Mouse (Mus musculus) layer of hippocampus, adult 11-12 months (tissue): ENCODE measurements around the gene Cand2.

ENCODE experiments used
- DNase-seq: peaks from one replicate; pipeline ENCODE4 v3.0.0; 2022; ENCODE audit warnings: low spot score

Gene Cand2

GRCm38 (mm10) chr6:115774501-115774921 lies at the start of gene Cand2:
Gene Cand2 (plus strand): TSS chr6:115774538.
- no peak for DNase-seq

GRCm38 (mm10) chr6:115727108-115727507 lies 47.2 kb upstream of the Cand2 start:
- peak; percentile 33 for DNase-seq

GRCm38 (mm10) chr6:115727570-115727969 lies 46.8 kb upstream of the Cand2 start:
- DNase-seq, result no peak

GRCm38 (mm10) chr6:115730560-115731342 lies 43.6 kb upstream of the Cand2 start:
- no peak for DNase-seq

- DNase-seq, result no peak
Observed at GRCm38 (mm10) chr6:115732341-115732928, 41.9 kb upstream of the Cand2 start.

GRCm38 (mm10) chr6:115734909-115735308 lies 39.4 kb upstream of the Cand2 start:
- DNase-seq, result peak; percentile 26

GRCm38 (mm10) chr6:115739056-115739455 lies 35.3 kb upstream of the Cand2 start:
- no peak for DNase-seq

- DNase-seq, result no peak
Observed at GRCm38 (mm10) chr6:115743569-115743968, 30.8 kb upstream of the Cand2 start.

- no peak for DNase-seq
Observed at GRCm38 (mm10) chr6:115746326-115746725, 28.0 kb upstream of the Cand2 start.

GRCm38 (mm10) chr6:115755536-115755935 lies 18.8 kb upstream of the Cand2 start:
- DNase-seq, result no peak

GRCm38 (mm10) chr6:115758981-115759435 lies 15.3 kb upstream of the Cand2 start:
- no peak for DNase-seq

GRCm38 (mm10) chr6:115759461-115759860 lies 14.9 kb upstream of the Cand2 start:
- no peak for DNase-seq

GRCm38 (mm10) chr6:115760137-115760536 lies 14.2 kb upstream of the Cand2 start:
- DNase-seq, result no peak

- no peak for DNase-seq
Observed at GRCm38 (mm10) chr6:115760982-115761381, 13.4 kb upstream of the Cand2 start.

GRCm38 (mm10) chr6:115761995-115762756 lies 12.2 kb upstream of the Cand2 start, which contains the start of gene Tmem40:
Gene Tmem40 (minus strand): TSS chr6:115762410.
- DNase-seq, result no peak

- peak; percentile 44 for DNase-seq
Observed at GRCm38 (mm10) chr6:115764179-115764578, 10.2 kb upstream of the Cand2 start.

GRCm38 (mm10) chr6:115767357-115767756 lies 7.0 kb upstream of the Cand2 start:
- no peak for DNase-seq

- no peak for DNase-seq
Observed at GRCm38 (mm10) chr6:115768207-115768606, 6.1 kb upstream of the Cand2 start.

GRCm38 (mm10) chr6:115770059-115770670 lies 4.2 kb upstream of the Cand2 start:
- no peak for DNase-seq

- DNase-seq, result no peak
Observed at GRCm38 (mm10) chr6:115770852-115771251, 3.5 kb upstream of the Cand2 start.

GRCm38 (mm10) chr6:115772201-115772600 lies 2.1 kb upstream of the Cand2 start:
- no peak for DNase-seq

- no peak for DNase-seq
Observed at GRCm38 (mm10) chr6:115772604-115773003, 1.7 kb upstream of the Cand2 start.
